Mouse (Mus musculus) embryonic facial prominence, embryonic 15.5 days (tissue): ENCODE measurements around the gene Slc4a11. TPM values are rescaled to one million over a fixed set of nuclear protein-coding genes. Genes with fewer than 3 reads are reported as not detected.
"Not testable (repeated sequence)": the region's sequence is repeated elsewhere in the genome, so short reads cannot be mapped to it uniquely, and the experiment has no call there.

ENCODE experiments used
- ATAC-seq: fragments of 200-750 bp; cut with Nextera tagmentation; 2 replicates; pipeline ENCODE4 v1.8.0; 2017; ENCODE audit warnings: low read depth, moderate TSS enrichment; ENCODE audit not compliant: insufficient number of reproducible peaks, low FRiP score, low TSS enrichment
- H3K27ac ChIP-seq: fragments of 300-500 bp; sonication (generic); replicated peaks from 2 replicates; pipeline ENCODE4 v1.5.1; 2015; ENCODE audit warnings: mild to moderate bottlenecking, inconsistent platforms
- H3K27me3 ChIP-seq: fragments of 300-500 bp; sonication (generic); 2 replicates; pipeline ENCODE4 v1.6.1; 2015; ENCODE audit warnings: inconsistent platforms
- H3K36me3 ChIP-seq: fragments of 300-500 bp; sonication (generic); 2 replicates; pipeline ENCODE4 v1.6.1; 2015; ENCODE audit warnings: mild to moderate bottlenecking, inconsistent platforms
- H3K4me1 ChIP-seq: fragments of 300-500 bp; sonication (generic); 2 replicates; pipeline ENCODE4 v1.6.1; 2015; ENCODE audit warnings: inconsistent platforms
- H3K4me2 ChIP-seq: fragments of 300-500 bp; sonication (generic); replicated peaks from 2 replicates; pipeline ENCODE4 v1.6.1; 2015; ENCODE audit warnings: mild to moderate bottlenecking, inconsistent platforms
- H3K4me3 ChIP-seq: fragments of 300-500 bp; sonication (generic); replicated peaks from 2 replicates; pipeline ENCODE4 v1.5.1; 2015; ENCODE audit warnings: mild to moderate bottlenecking, inconsistent platforms
- H3K9ac ChIP-seq: fragments of 300-500 bp; sonication (generic); 2 replicates; pipeline ENCODE4 v1.6.1; 2015; ENCODE audit warnings: inconsistent platforms
- H3K9me3 ChIP-seq: fragments of 300-500 bp; sonication (generic); replicated peaks from 2 replicates; pipeline ENCODE4 v1.6.1; 2016; ENCODE audit warnings: inconsistent platforms
- WGBS: fragments of 180-500 bp; shearing (Covaris S2); methylation state at CpG from one replicate; pipeline ENCODE4 v1.1.7; 2015; 5-methylcytosine and 5-hydroxymethylcytosine counted together
- polyA plus RNA-seq: library from polyadenylated mRNA; unstranded; fragments of >200 nt; fragmentation: Nextera tagmentation; extraction: Ambion mirVana; gene quantifications from 2 replicates; pipeline ENCODE4 v1.2.1, GENCODE M21; 2015

Slc4a11 gene
- polyA plus RNA-seq, 1 experiment from 2014 or later = 5.4 TPM

- H3K9me3 ChIP-seq, H3K4me2 ChIP-seq, H3K27me3 ChIP-seq, H3K4me1 ChIP-seq, H3K27ac ChIP-seq, ATAC-seq, H3K4me3 ChIP-seq, H3K9ac ChIP-seq: not testable (repeated sequence)
- 79% methylated on average over 6 of the region's 6 CpGs for WGBS
- H3K36me3 ChIP-seq = peaks cover 36% of the 10 kb centered on the region
Measured at GRCm38 (mm10) chr2:130649028-130649427, 48.3 kb downstream of the Slc4a11 start.

- 80% methylated on average over 4 of the region's 4 CpGs for WGBS
- Histone ChIP-seq H3K9me3 (no peaks in the 10 kb centered on the region), H3K9ac (no peak overlapping the region), H3K36me3 (peaks cover 5% of the 10 kb centered on the region; the same call in 1 of the 2 replicates), H3K27ac (no peak overlapping the region), H3K27me3 (no peaks in the 10 kb centered on the region), H3K4me2 (no peak overlapping the region), H3K4me3 (no peak overlapping the region), H3K4me1 (peaks cover 13% of the 10 kb centered on the region; the same call in 1 of the 2 replicates)
- no peak for ATAC-seq
Measured at GRCm38 (mm10) chr2:130645198-130645597, 52.1 kb downstream of the Slc4a11 start.

- H3K4me1 ChIP-seq = peaks cover 17% of the 10 kb centered on the region
- peak within 1 kb of the TSS; percentile 96 for H3K4me2 ChIP-seq
- peak within 1 kb of the TSS; percentile 56 for H3K9ac ChIP-seq
- 3% methylated on average over 40 of the region's 40 CpGs for WGBS
- H3K9me3 ChIP-seq = no peaks in the 10 kb centered on the region
- H3K27me3 ChIP-seq = peaks cover 5% of the 10 kb centered on the region; the same call in 1 of the 2 replicates
- H3K4me3 ChIP-seq = peak within 1 kb of the TSS; percentile 74
- ATAC-seq = peak; percentile 94
- no peak within 1 kb of the TSS; the same call in 1 of the 2 replicates for H3K27ac ChIP-seq
- 0 out of 2 replicates have a peak, but pooled peaks cover 3% of the 10 kb centered on the region for H3K36me3 ChIP-seq
Measured at GRCm38 (mm10) chr2:130642684-130643369, 54.5 kb downstream of the Slc4a11 start, which contains the start of gene Lzts3. TSS of gene Lzts3 (minus strand) at chr2:130642803.

- Histone ChIP-seq H3K27ac (no peak overlapping the region; the same call in 1 of the 2 replicates), H3K4me1 (peaks cover 20% of the 10 kb centered on the region), H3K27me3 (peaks cover 11% of the 10 kb centered on the region), H3K9me3 (no peaks in the 10 kb centered on the region), H3K36me3 (0 out of 2 replicates have a peak, but pooled peaks cover 2% of the 10 kb centered on the region), H3K4me3 (peak overlapping the region; percentile 74), H3K9ac (peak overlapping the region; percentile 56), H3K4me2 (peak overlapping the region; percentile 96)
- peak; percentile 20; the same call in 1 of the 2 replicates for ATAC-seq
- 1% methylated on average over 25 of the region's 27 CpGs for WGBS
Measured at GRCm38 (mm10) chr2:130642197-130642660, 55.1 kb downstream of the Slc4a11 start.

GRCm38 (mm10) chr2:130641351-130642025 lies 55.8 kb downstream of the Slc4a11 start:
- Histone ChIP-seq H3K27ac (no peak overlapping the region), H3K4me2 (peak overlapping the region; percentile 96; the same call in 1 of the 2 replicates), H3K36me3 (no peaks in the 10 kb centered on the region), H3K4me1 (peaks cover 20% of the 10 kb centered on the region), H3K27me3 (peaks cover 19% of the 10 kb centered on the region), H3K9ac (no peak overlapping the region), H3K9me3 (no peaks in the 10 kb centered on the region), H3K4me3 (peak overlapping the region; percentile 74)
- WGBS = 65% methylated on average over 6 of the region's 6 CpGs
- no peak for ATAC-seq

- WGBS = 81% methylated on average over 6 of the region's 6 CpGs
- no peak overlapping the region for H3K4me3 ChIP-seq
- H3K36me3 ChIP-seq = no peaks in the 10 kb centered on the region
- no peak overlapping the region for H3K9ac ChIP-seq
- ATAC-seq = no peak
- H3K9me3 ChIP-seq = no peaks in the 10 kb centered on the region
- H3K4me1 ChIP-seq = peaks cover 39% of the 10 kb centered on the region
- peaks cover 41% of the 10 kb centered on the region for H3K27me3 ChIP-seq
- no peak overlapping the region for H3K27ac ChIP-seq
- no peak overlapping the region for H3K4me2 ChIP-seq
Measured at GRCm38 (mm10) chr2:130639276-130639675, 58.0 kb downstream of the Slc4a11 start.

GRCm38 (mm10) chr2:130638101-130638611 lies 59.2 kb downstream of the Slc4a11 start:
- peaks cover 45% of the 10 kb centered on the region for H3K4me1 ChIP-seq
- ATAC-seq = no peak
- WGBS = 34% methylated on average over 16 of the region's 16 CpGs
- no peaks in the 10 kb centered on the region for H3K9me3 ChIP-seq
- H3K27me3 ChIP-seq = peaks cover 49% of the 10 kb centered on the region
- no peak overlapping the region for H3K27ac ChIP-seq
- H3K36me3 ChIP-seq = no peaks in the 10 kb centered on the region
- H3K9ac ChIP-seq = no peak overlapping the region
- no peak overlapping the region for H3K4me3 ChIP-seq
- H3K4me2 ChIP-seq = no peak overlapping the region

GRCm38 (mm10) chr2:130635847-130636246 lies 61.5 kb downstream of the Slc4a11 start:
- no peak overlapping the region for H3K9ac ChIP-seq
- H3K36me3 ChIP-seq = no peaks in the 10 kb centered on the region
- H3K4me3 ChIP-seq = peak overlapping the region; percentile 44
- peaks cover 49% of the 10 kb centered on the region for H3K27me3 ChIP-seq
- peaks cover 32% of the 10 kb centered on the region for H3K4me1 ChIP-seq
- 26% methylated on average over 21 of the region's 21 CpGs for WGBS
- peak overlapping the region; percentile 76 for H3K4me2 ChIP-seq
- H3K27ac ChIP-seq = no peak overlapping the region
- H3K9me3 ChIP-seq = no peaks in the 10 kb centered on the region
- no peak for ATAC-seq

GRCm38 (mm10) chr2:130634739-130635411 lies 62.4 kb downstream of the Slc4a11 start:
- Histone ChIP-seq H3K9ac (peak overlapping the region; percentile 27; the same call in 1 of the 2 replicates), H3K27ac (no peak overlapping the region), H3K4me3 (peak overlapping the region; percentile 44), H3K27me3 (peaks cover 49% of the 10 kb centered on the region), H3K36me3 (no peaks in the 10 kb centered on the region), H3K9me3 (no peaks in the 10 kb centered on the region), H3K4me1 (peaks cover 32% of the 10 kb centered on the region), H3K4me2 (peak overlapping the region; percentile 76)
- WGBS = 2% methylated on average over 38 of the region's 38 CpGs
- ATAC-seq = peak; percentile 53
